Mouse (Mus musculus) frontal cortex, postnatal 25 days (tissue): ENCODE measurements at regions not wholly inside any gene's neighbourhood (a gene's known extent, or its start where the extent isn't known, plus 50 kb on each side); places are given as distances from the start of the nearest gene placed in this dataset.

Source experiments
- DNase-seq, 2 experiments: peaks; one replicate each; pipeline ENCODE4 v3.0.0; 2022; ENCODE audit warnings: low spot score in 2 of 2

GRCm38 (mm10) chr8:103880431-103881145 is 220.8 kb upstream of the Cdh5 start:
- no peak for DNase-seq

GRCm38 (mm10) chr8:103881146-103881486 is 220.3 kb upstream of the Cdh5 start:
- DNase-seq: no peak

GRCm38 (mm10) chr8:103884873-103885780 is 216.3 kb upstream of the Cdh5 start:
- DNase-seq: no peak

GRCm38 (mm10) chr8:103894589-103894988 is 206.8 kb upstream of the Cdh5 start:
- DNase-seq: no peak

- DNase-seq: no peak
Measured at GRCm38 (mm10) chr8:103895132-103895531, 206.3 kb upstream of the Cdh5 start.

- no peak for DNase-seq
Measured at GRCm38 (mm10) chr8:103897463-103897862, 204.0 kb upstream of the Cdh5 start.

GRCm38 (mm10) chr8:103902516-103902915 is 198.9 kb upstream of the Cdh5 start:
- DNase-seq: no peak

GRCm38 (mm10) chr8:103903635-103904034 is 197.8 kb upstream of the Cdh5 start:
- no peak for DNase-seq

- no peak for DNase-seq
Measured at GRCm38 (mm10) chr8:103907662-103908061, 193.8 kb upstream of the Cdh5 start.

GRCm38 (mm10) chr8:103911287-103912015 is 190.0 kb upstream of the Cdh5 start:
- DNase-seq: no peak

GRCm38 (mm10) chr8:103912983-103913926 is 188.2 kb upstream of the Cdh5 start:
- no peak for DNase-seq

GRCm38 (mm10) chr8:103913927-103914640 is 187.3 kb upstream of the Cdh5 start:
- DNase-seq: no peak

- DNase-seq: no peak
Measured at GRCm38 (mm10) chr8:103919324-103919723, 182.1 kb upstream of the Cdh5 start.

GRCm38 (mm10) chr8:103921621-103922020 is 179.8 kb upstream of the Cdh5 start:
- no peak for DNase-seq

- DNase-seq: no peak
Measured at GRCm38 (mm10) chr8:103922746-103923145, 178.7 kb upstream of the Cdh5 start.

GRCm38 (mm10) chr8:103932681-103933080 is 168.7 kb upstream of the Cdh5 start:
- no peak for DNase-seq

- DNase-seq: no peak
Measured at GRCm38 (mm10) chr8:103936491-103936890, 164.9 kb upstream of the Cdh5 start.

GRCm38 (mm10) chr8:103938283-103939230 is 162.9 kb upstream of the Cdh5 start:
- peak in 1 of 2 experiments; percentile 21 for DNase-seq

- DNase-seq: no peak
Measured at GRCm38 (mm10) chr8:103940958-103941532, 160.4 kb upstream of the Cdh5 start.
